Mouse (Mus musculus): ENCODE measurements around the gene Dock2.

- TF ChIP-seq POLR2A (IDR thresholded peaks at IDR 0.05; ENCODE audit: low read depth, low read length): no peak
- no peak for TF ChIP-seq CTCF (IDR thresholded peaks at IDR 0.05; ENCODE audit: borderline replicate concordance, insufficient read depth, low read length)
These were observed 543.4 kb downstream of the Dock2 start for GRCm38 (mm10) chr11:34240252-34240651.

All from embryonic fibroblast, embryonic 13.5 days (primary cell).